Mouse (Mus musculus): ENCODE results near the gene Fam19a5. TPM values are rescaled to one million over a fixed set of nuclear protein-coding genes. Genes with fewer than 3 reads are reported as not detected.
A peak's percentile ranks its signal among the peaks of the same experiment; 100 is the strongest.

The Fam19a5 gene
- total RNA-seq, 1 experiment from 2014 or later = not detected

GRCm38 (mm10) chr15:87570182-87570581 lies 26.1 kb downstream of the Fam19a5 start:
- ATAC-seq (replicated peaks in 1 of 2; ENCODE audit: insufficient read depth in 1 of 2, low FRiP score in 2 of 2, low TSS enrichment in 1 of 2, low read depth in 1 of 2, poor library complexity in 2 of 2, severe bottlenecking in 2 of 2) = no peak

GRCm38 (mm10) chr15:87579861-87580260 lies 35.8 kb downstream of the Fam19a5 start:
- ATAC-seq (replicated peaks in 1 of 2; ENCODE audit: insufficient read depth in 1 of 2, low FRiP score in 2 of 2, low TSS enrichment in 1 of 2, low read depth in 1 of 2, poor library complexity in 2 of 2, severe bottlenecking in 2 of 2) = no peak

GRCm38 (mm10) chr15:87583921-87584621 lies 40.0 kb downstream of the Fam19a5 start:
- no peak for ATAC-seq (replicated peaks in 1 of 2; ENCODE audit: insufficient read depth in 1 of 2, low FRiP score in 2 of 2, low TSS enrichment in 1 of 2, low read depth in 1 of 2, poor library complexity in 2 of 2, severe bottlenecking in 2 of 2)

GRCm38 (mm10) chr15:87590975-87591374 lies 46.9 kb downstream of the Fam19a5 start:
- no peak for ATAC-seq (replicated peaks in 1 of 2; ENCODE audit: insufficient read depth in 1 of 2, low FRiP score in 2 of 2, low TSS enrichment in 1 of 2, low read depth in 1 of 2, poor library complexity in 2 of 2, severe bottlenecking in 2 of 2)

- ATAC-seq (replicated peaks in 1 of 2; ENCODE audit: insufficient read depth in 1 of 2, low FRiP score in 2 of 2, low TSS enrichment in 1 of 2, low read depth in 1 of 2, poor library complexity in 2 of 2, severe bottlenecking in 2 of 2) = no peak
Measured at GRCm38 (mm10) chr15:87596731-87597130, 52.6 kb downstream of the Fam19a5 start.

- ATAC-seq (replicated peaks in 1 of 2; ENCODE audit: insufficient read depth in 1 of 2, low FRiP score in 2 of 2, low TSS enrichment in 1 of 2, low read depth in 1 of 2, poor library complexity in 2 of 2, severe bottlenecking in 2 of 2) = no peak
Measured at GRCm38 (mm10) chr15:87597149-87597548, 53.0 kb downstream of the Fam19a5 start.

- no peak for ATAC-seq (replicated peaks in 1 of 2; ENCODE audit: insufficient read depth in 1 of 2, low FRiP score in 2 of 2, low TSS enrichment in 1 of 2, low read depth in 1 of 2, poor library complexity in 2 of 2, severe bottlenecking in 2 of 2)
Measured at GRCm38 (mm10) chr15:87597766-87598165, 53.7 kb downstream of the Fam19a5 start.

- no peak for ATAC-seq (replicated peaks in 1 of 2; ENCODE audit: insufficient read depth in 1 of 2, low FRiP score in 2 of 2, low TSS enrichment in 1 of 2, low read depth in 1 of 2, poor library complexity in 2 of 2, severe bottlenecking in 2 of 2)
Measured at GRCm38 (mm10) chr15:87598636-87599035, 54.5 kb downstream of the Fam19a5 start.

GRCm38 (mm10) chr15:87603316-87603715 lies 59.2 kb downstream of the Fam19a5 start:
- no peak for ATAC-seq (replicated peaks in 1 of 2; ENCODE audit: insufficient read depth in 1 of 2, low FRiP score in 2 of 2, low TSS enrichment in 1 of 2, low read depth in 1 of 2, poor library complexity in 2 of 2, severe bottlenecking in 2 of 2)

- ATAC-seq (replicated peaks in 1 of 2; ENCODE audit: insufficient read depth in 1 of 2, low FRiP score in 2 of 2, low TSS enrichment in 1 of 2, low read depth in 1 of 2, poor library complexity in 2 of 2, severe bottlenecking in 2 of 2) = no peak
Measured at GRCm38 (mm10) chr15:87605504-87606280, 61.6 kb downstream of the Fam19a5 start.

- no peak for ATAC-seq (replicated peaks in 1 of 2; ENCODE audit: insufficient read depth in 1 of 2, low FRiP score in 2 of 2, low TSS enrichment in 1 of 2, low read depth in 1 of 2, poor library complexity in 2 of 2, severe bottlenecking in 2 of 2)
Measured at GRCm38 (mm10) chr15:87606702-87607101, 62.6 kb downstream of the Fam19a5 start.

GRCm38 (mm10) chr15:87609236-87609635 lies 65.1 kb downstream of the Fam19a5 start:
- no peak for ATAC-seq (replicated peaks in 1 of 2; ENCODE audit: insufficient read depth in 1 of 2, low FRiP score in 2 of 2, low TSS enrichment in 1 of 2, low read depth in 1 of 2, poor library complexity in 2 of 2, severe bottlenecking in 2 of 2)

- peak; percentile 46 to 56; a peak in 2 of 4 replicates for ATAC-seq (replicated peaks in 1 of 2; ENCODE audit: insufficient read depth in 1 of 2, low FRiP score in 2 of 2, low TSS enrichment in 1 of 2, low read depth in 1 of 2, poor library complexity in 2 of 2, severe bottlenecking in 2 of 2)
Measured at GRCm38 (mm10) chr15:87623966-87624609, 80.0 kb downstream of the Fam19a5 start.

GRCm38 (mm10) chr15:87624610-87625091 lies 80.6 kb downstream of the Fam19a5 start:
- ATAC-seq (replicated peaks in 1 of 2; ENCODE audit: insufficient read depth in 1 of 2, low FRiP score in 2 of 2, low TSS enrichment in 1 of 2, low read depth in 1 of 2, poor library complexity in 2 of 2, severe bottlenecking in 2 of 2) = no peak

- ATAC-seq (replicated peaks in 1 of 2; ENCODE audit: insufficient read depth in 1 of 2, low FRiP score in 2 of 2, low TSS enrichment in 1 of 2, low read depth in 1 of 2, poor library complexity in 2 of 2, severe bottlenecking in 2 of 2) = peak; percentile 77; a peak in 3 of 4 replicates
Measured at GRCm38 (mm10) chr15:87625236-87626023, 81.3 kb downstream of the Fam19a5 start.

GRCm38 (mm10) chr15:87635272-87635671 lies 91.2 kb downstream of the Fam19a5 start:
- ATAC-seq (replicated peaks in 1 of 2; ENCODE audit: insufficient read depth in 1 of 2, low FRiP score in 2 of 2, low TSS enrichment in 1 of 2, low read depth in 1 of 2, poor library complexity in 2 of 2, severe bottlenecking in 2 of 2) = no peak

GRCm38 (mm10) chr15:87636407-87636806 lies 92.3 kb downstream of the Fam19a5 start:
- ATAC-seq (replicated peaks in 1 of 2; ENCODE audit: insufficient read depth in 1 of 2, low FRiP score in 2 of 2, low TSS enrichment in 1 of 2, low read depth in 1 of 2, poor library complexity in 2 of 2, severe bottlenecking in 2 of 2) = no peak

Data from hematopoietic stem cell, adult 5-6 weeks (primary cell).